Mouse (Mus musculus): Measurements from ENCODE around the gene Slc6a9. TPM values are rescaled to one million over a fixed set of nuclear protein-coding genes. Genes with fewer than 3 reads are reported as not detected.

The Slc6a9 gene
- polyA plus RNA-seq, 1 experiment from 2014 or later: 33.0 TPM

- WGBS: 10% methylated on average over 5 of the region's 5 CpGs
- H3K9me3 ChIP-seq: no peaks in the 10 kb centered on the region
- ATAC-seq (replicated peaks): peak; percentile 38; the same call in 1 of the 2 replicates
- H3K36me3 ChIP-seq (replicated peaks): no peaks in the 10 kb centered on the region
- no peak overlapping the region for H3K27ac ChIP-seq
- H3K9ac ChIP-seq: no peak overlapping the region
- H3K4me1 ChIP-seq: peaks cover 17% of the 10 kb centered on the region
- H3K27me3 ChIP-seq (replicated peaks): 0 out of 2 replicates have a peak, but pooled peaks cover 5% of the 10 kb centered on the region
- no peak overlapping the region for H3K4me3 ChIP-seq
- peak overlapping the region; percentile 12 for H3K4me2 ChIP-seq
Observed at GRCm38 (mm10) chr4:117830124-117830551, 4.2 kb upstream of the Slc6a9 start.

- H3K4me3 ChIP-seq: no peak overlapping the region
- H3K27ac ChIP-seq: no peak overlapping the region
- H3K27me3 ChIP-seq (replicated peaks): 0 out of 2 replicates have a peak, but pooled peaks cover 5% of the 10 kb centered on the region
- H3K36me3 ChIP-seq (replicated peaks): no peaks in the 10 kb centered on the region
- H3K9me3 ChIP-seq: no peaks in the 10 kb centered on the region
- no peak overlapping the region for H3K9ac ChIP-seq
- 95% methylated on average over 9 of the region's 9 CpGs for WGBS
- peaks cover 17% of the 10 kb centered on the region for H3K4me1 ChIP-seq
- H3K4me2 ChIP-seq: no peak overlapping the region
- ATAC-seq (replicated peaks): no peak
Observed at GRCm38 (mm10) chr4:117830801-117831200, 3.5 kb upstream of the Slc6a9 start.

GRCm38 (mm10) chr4:117831499-117831898, 2.8 kb upstream of the Slc6a9 start:
- Histone ChIP-seq H3K9me3 (no peaks in the 10 kb centered on the region), H3K4me1 (peaks cover 17% of the 10 kb centered on the region), H3K27me3 (replicated peaks) (0 out of 2 replicates have a peak, but pooled peaks cover 5% of the 10 kb centered on the region), H3K36me3 (replicated peaks) (no peaks in the 10 kb centered on the region), H3K4me3 (no peak overlapping the region), H3K4me2 (no peak overlapping the region), H3K9ac (no peak overlapping the region), H3K27ac (no peak overlapping the region)
- whole genome bisulfite sequencing: 55% methylated on average over 2 of the region's 2 CpGs
- no peak for ATAC-seq (replicated peaks)

GRCm38 (mm10) chr4:117831920-117832691, 2.2 kb upstream of the Slc6a9 start:
- 81% methylated on average over 9 of the region's 9 CpGs for WGBS
- Histone ChIP-seq H3K36me3 (replicated peaks) (no peaks in the 10 kb centered on the region), H3K27ac (no peak overlapping the region), H3K9ac (no peak overlapping the region), H3K27me3 (replicated peaks) (0 out of 2 replicates have a peak, but pooled peaks cover 5% of the 10 kb centered on the region), H3K4me3 (no peak overlapping the region), H3K9me3 (no peaks in the 10 kb centered on the region), H3K4me2 (no peak overlapping the region), H3K4me1 (peaks cover 20% of the 10 kb centered on the region)
- no peak for ATAC-seq (replicated peaks)

GRCm38 (mm10) chr4:117834845-117835530, 682 bp downstream of the Slc6a9 start:
- H3K4me1 ChIP-seq: peaks cover 15% of the 10 kb centered on the region
- WGBS: 1% methylated on average over 36 of the region's 36 CpGs
- ATAC-seq (replicated peaks): peak; percentile 48
- H3K9me3 ChIP-seq: no peaks in the 10 kb centered on the region
- peak overlapping the region; percentile 65 for H3K4me2 ChIP-seq
- peak overlapping the region; percentile 86 for H3K27ac ChIP-seq
- no peaks in the 10 kb centered on the region for H3K36me3 ChIP-seq (replicated peaks)
- 0 out of 2 replicates have a peak, but pooled peaks cover 5% of the 10 kb centered on the region for H3K27me3 ChIP-seq (replicated peaks)
- peak overlapping the region; percentile 73 for H3K4me3 ChIP-seq
- H3K9ac ChIP-seq: peak overlapping the region; percentile 75

- Histone ChIP-seq H3K9me3 (no peaks in the 10 kb centered on the region), H3K4me1 (peaks cover 13% of the 10 kb centered on the region), H3K4me3 (peak overlapping the region; percentile 73), H3K9ac (peak overlapping the region; percentile 75), H3K27me3 (replicated peaks) (0 out of 2 replicates have a peak, but pooled peaks cover 3% of the 10 kb centered on the region), H3K27ac (peak overlapping the region; percentile 86), H3K4me2 (peak overlapping the region; percentile 65), H3K36me3 (replicated peaks) (no peaks in the 10 kb centered on the region)
- peak; percentile 69 for ATAC-seq (replicated peaks)
- WGBS: under 1% methylated on average over 60 of the region's 60 CpGs
Observed at GRCm38 (mm10) chr4:117835531-117836111, 1.3 kb downstream of the Slc6a9 start.

GRCm38 (mm10) chr4:117836204-117836767, 2.0 kb downstream of the Slc6a9 start:
- no peaks in the 10 kb centered on the region for H3K36me3 ChIP-seq (replicated peaks)
- H3K27me3 ChIP-seq (replicated peaks): 0 out of 2 replicates have a peak, but pooled peaks cover 3% of the 10 kb centered on the region
- peak overlapping the region; percentile 86 for H3K27ac ChIP-seq
- H3K9me3 ChIP-seq: no peaks in the 10 kb centered on the region
- H3K9ac ChIP-seq: peak overlapping the region; percentile 75
- peak overlapping the region; percentile 73 for H3K4me3 ChIP-seq
- peak; percentile 91 for ATAC-seq (replicated peaks)
- WGBS: under 1% methylated on average over 48 of the region's 48 CpGs
- H3K4me1 ChIP-seq: peaks cover 13% of the 10 kb centered on the region
- H3K4me2 ChIP-seq: peak overlapping the region; percentile 65

GRCm38 (mm10) chr4:117837271-117837670, 3.0 kb downstream of the Slc6a9 start:
- Histone ChIP-seq H3K4me3 (no peak overlapping the region), H3K9me3 (no peaks in the 10 kb centered on the region), H3K4me1 (peaks cover 13% of the 10 kb centered on the region), H3K27me3 (replicated peaks) (0 out of 2 replicates have a peak, but pooled peaks cover 3% of the 10 kb centered on the region), H3K27ac (no peak overlapping the region), H3K4me2 (0 out of 2 replicates have a peak overlapping the region, but pooled peaks have one; percentile 65), H3K9ac (no peak overlapping the region), H3K36me3 (replicated peaks) (no peaks in the 10 kb centered on the region)
- WGBS: 76% methylated on average over 4 of the region's 4 CpGs
- no peak for ATAC-seq (replicated peaks)

- H3K4me2 ChIP-seq: no peak overlapping the region
- H3K4me3 ChIP-seq: no peak overlapping the region
- H3K9ac ChIP-seq: no peak overlapping the region
- no peaks in the 10 kb centered on the region for H3K9me3 ChIP-seq
- no peaks in the 10 kb centered on the region for H3K27me3 ChIP-seq (replicated peaks)
- peaks cover 10% of the 10 kb centered on the region for H3K4me1 ChIP-seq
- no peak overlapping the region for H3K27ac ChIP-seq
- ATAC-seq (replicated peaks): no peak
- H3K36me3 ChIP-seq (replicated peaks): no peaks in the 10 kb centered on the region
- 84% methylated on average over 6 of the region's 6 CpGs for WGBS
Observed at GRCm38 (mm10) chr4:117839366-117839765, 5.1 kb downstream of the Slc6a9 start.

- Histone ChIP-seq H3K9me3 (no peaks in the 10 kb centered on the region), H3K36me3 (replicated peaks) (no peaks in the 10 kb centered on the region), H3K4me1 (peaks cover 3% of the 10 kb centered on the region; the same call in 1 of the 2 replicates), H3K4me3 (no peak overlapping the region), H3K4me2 (no peak overlapping the region), H3K27ac (no peak overlapping the region), H3K9ac (no peak overlapping the region), H3K27me3 (replicated peaks) (no peaks in the 10 kb centered on the region; the same call in 1 of the 2 replicates)
- ATAC-seq (replicated peaks): no peak
- WGBS: 96% methylated on average over 5 of the region's 5 CpGs
Observed at GRCm38 (mm10) chr4:117840821-117841220, 6.5 kb downstream of the Slc6a9 start.

- peaks cover 3% of the 10 kb centered on the region; the same call in 1 of the 2 replicates for H3K4me1 ChIP-seq
- H3K27ac ChIP-seq: no peak overlapping the region
- H3K4me2 ChIP-seq: no peak overlapping the region
- no peaks in the 10 kb centered on the region; the same call in 1 of the 2 replicates for H3K27me3 ChIP-seq (replicated peaks)
- H3K9me3 ChIP-seq: no peaks in the 10 kb centered on the region
- WGBS: 91% methylated on average over 3 of the region's 3 CpGs
- no peak overlapping the region for H3K4me3 ChIP-seq
- no peak overlapping the region for H3K9ac ChIP-seq
- no peak for ATAC-seq (replicated peaks)
- no peaks in the 10 kb centered on the region for H3K36me3 ChIP-seq (replicated peaks)
Observed at GRCm38 (mm10) chr4:117841566-117841965, 7.3 kb downstream of the Slc6a9 start.

- H3K4me1 ChIP-seq: no peaks in the 10 kb centered on the region
- no peak overlapping the region for H3K4me3 ChIP-seq
- no peak overlapping the region for H3K27ac ChIP-seq
- no peak for ATAC-seq (replicated peaks)
- no peaks in the 10 kb centered on the region for H3K36me3 ChIP-seq (replicated peaks)
- no peak overlapping the region for H3K4me2 ChIP-seq
- H3K9me3 ChIP-seq: no peaks in the 10 kb centered on the region
- WGBS: 84% methylated on average over 5 of the region's 5 CpGs
- H3K9ac ChIP-seq: no peak overlapping the region
- no peaks in the 10 kb centered on the region; the same call in 1 of the 2 replicates for H3K27me3 ChIP-seq (replicated peaks)
Observed at GRCm38 (mm10) chr4:117843101-117843500, 8.8 kb downstream of the Slc6a9 start.
